Mouse (Mus musculus) bone marrow macrophage, adult 2 months (primary cell): ENCODE results near the gene Vmn1r165. TPM values are rescaled to one million over a fixed set of nuclear protein-coding genes. Genes with fewer than 3 reads are reported as not detected.
"Not testable (repeated sequence)": the region's sequence is repeated elsewhere in the genome, so short reads cannot be mapped to it uniquely, and the experiment has no call there.

Source experiments
- H3K27ac ChIP-seq: 2 replicates; pipeline ENCODE4 v1.5.1; 2012; ENCODE audit warnings: low read depth, low read length; ENCODE audit not compliant: insufficient read depth
- H3K4me1 ChIP-seq: 2 replicates; pipeline ENCODE4 v1.6.1; 2012; ENCODE audit warnings: low read length; ENCODE audit not compliant: control insufficient read depth, insufficient read depth
- H3K4me3 ChIP-seq: 2 replicates; pipeline ENCODE4 v1.5.1; 2012; ENCODE audit warnings: mild to moderate bottlenecking, low read length, moderate library complexity; ENCODE audit not compliant: insufficient read depth
- polyA plus RNA-seq: library from polyadenylated mRNA; stranded (reverse); fragments of >200 nt; gene quantifications from 2 replicates; pipeline ENCODE4 v1.2.4, GENCODE M21; 2012; ENCODE audit not compliant: missing spikeins, insufficient read depth, insufficient read length

The Vmn1r165 gene
- not detected in 2 replicates for polyA plus RNA-seq

GRCm38 (mm10) chr7:23217032-23217431 lies at the start of gene Vmn1r165:
TSS of gene Vmn1r165 (plus strand) at chr7:23217332.
- H3K27ac ChIP-seq, H3K4me1 ChIP-seq, H3K4me3 ChIP-seq: not testable (repeated sequence)

- not testable (repeated sequence) for H3K27ac ChIP-seq, H3K4me1 ChIP-seq, H3K4me3 ChIP-seq
Observed at GRCm38 (mm10) chr7:23251582-23251981, 34.5 kb downstream of the Vmn1r165 start, which contains the start of gene Vmn1r166. TSS of gene Vmn1r166 (minus strand) at chr7:23251682.

Other genes starting within 250 kb of the Vmn1r165 start
- not detected in 2 replicates for gene Gm4214, start 232.7 kb upstream of the Vmn1r165 start, polyA plus RNA-seq
- not detected in 2 replicates for gene Gm4216, start 197.4 kb upstream of the Vmn1r165 start, polyA plus RNA-seq
- not detected in 2 replicates for gene Vmn1r163, start 161.8 kb upstream of the Vmn1r165 start, polyA plus RNA-seq
- not detected in 2 replicates for gene Gm8720, start 149.9 kb upstream of the Vmn1r165 start, polyA plus RNA-seq
- not detected in 2 replicates for gene Gm10662, start 72.9 kb upstream of the Vmn1r165 start, polyA plus RNA-seq
- not detected in 2 replicates for gene Vmn1r166, start 34.4 kb downstream of the Vmn1r165 start, polyA plus RNA-seq
- gene Gm6902, start 61.6 kb downstream of the Vmn1r165 start, polyA plus RNA-seq, result not detected in 2 replicates
- gene Nlrp4e, start 83.9 kb downstream of the Vmn1r165 start, polyA plus RNA-seq, result not detected in 2 replicates
- not detected in 2 replicates for gene Nlrp5, start 168.6 kb downstream of the Vmn1r165 start, polyA plus RNA-seq